Mouse (Mus musculus) MEL (cell line): Measurements from ENCODE around the gene Xlr5a.
"Not testable (repeated sequence)": the region's sequence is repeated elsewhere in the genome, so short reads cannot be mapped to it uniquely, and the experiment has no call there.

ENCODE experiments used
- CHD2 ChIP-seq: IDR thresholded peaks from 2 replicates; pipeline ENCODE4 v1.6.1; 2011; ENCODE audit warnings: low read length, improper control_type of control experiment
- EP300 ChIP-seq, 2 experiments: IDR thresholded peaks; 2 replicates each; pipeline ENCODE4 v1.6.1; 2011; ENCODE audit warnings: improper control_type of control experiment in 2 of 2, low read length in 2 of 2, low read depth in 1 of 2, mild to moderate bottlenecking in 1 of 2
- POLR2A ChIP-seq, 2 experiments: IDR thresholded peaks; 2 replicates each; pipeline ENCODE4 v1.6.1; 2011 to 2012; ENCODE audit warnings: low read length in 2 of 2, mild to moderate bottlenecking in 2 of 2, control low read depth in 1 of 2, improper control_type of control experiment in 1 of 2, low read depth in 1 of 2, moderate library complexity in 1 of 2; ENCODE audit not compliant: control insufficient read depth in 1 of 2, insufficient read depth in 1 of 2, poor library complexity in 1 of 2
- TCF12 ChIP-seq: IDR thresholded peaks from 2 replicates; pipeline ENCODE4 v1.6.1; 2014; ENCODE audit warnings: low read depth, mild to moderate bottlenecking, inconsistent platforms, low read length, improper control_type of control experiment, moderate library complexity

- not testable (repeated sequence) for TF ChIP-seq POLR2A (IDR thresholded peaks at IDR 0.05; ENCODE audit: control insufficient read depth in 1 of 2, insufficient read depth in 1 of 2, low read depth in 1 of 2, low read length in 2 of 2, poor library complexity in 1 of 2); EP300 (IDR thresholded peaks at IDR 0.05; ENCODE audit: low read depth in 1 of 2, low read length in 2 of 2); CHD2; TCF12
Observed at GRCm38 (mm10) chrX:73148496-73148895, 144.3 kb downstream of the Xlr5a start, which contains the start of gene Xlr5b.
